In genomic region chr6:86594636-86595035, GRCm38 (mm10) we compare ENCODE assay signal across 8 mouse cellular contexts. TPM values are rescaled to one million over a fixed set of nuclear protein-coding genes. Genes with fewer than 3 reads are reported as not detected.
DNase-seq lines count a peak whose midpoint lies in the region; ATAC-seq and TF ChIP-seq lines count a peak whose summit lies in the region.

No protein-coding gene starts in this region.

- no peak overlapping the region for H3K9ac ChIP-seq in heart, embryonic 12.5 days
- H3K9ac ChIP-seq in intestine, embryonic 15.5 days: 0 out of 2 replicates have a peak overlapping the region, but pooled peaks have one; percentile 8
- H3K9ac ChIP-seq in liver, embryonic 14.5 days (replicated peaks): 0 out of 2 replicates have a peak overlapping the region, but pooled peaks have one; percentile 13

- H3K27ac ChIP-seq in heart, embryonic 12.5 days (ENCODE audit: poor library complexity, severe bottlenecking): no peak overlapping the region
- no peak overlapping the region for H3K27ac ChIP-seq in embryonic facial prominence, embryonic 10.5 days (replicated peaks)
- 0 out of 2 replicates have a peak overlapping the region, but pooled peaks have one; percentile 59 for H3K27ac ChIP-seq in intestine, embryonic 15.5 days
- H3K27ac ChIP-seq in liver, embryonic 14.5 days: no peak overlapping the region

- no peak for TF ChIP-seq CTCF in liver, embryonic 14.5 days (IDR thresholded peaks at IDR 0.05; ENCODE audit: low read depth)

- peaks cover 13% of the 10 kb centered on the region for H3K4me1 ChIP-seq in heart, embryonic 12.5 days (replicated peaks)
- H3K4me1 ChIP-seq in embryonic facial prominence, embryonic 10.5 days: peaks cover 11% of the 10 kb centered on the region
- peaks cover 14% of the 10 kb centered on the region for H3K4me1 ChIP-seq in intestine, embryonic 15.5 days (replicated peaks)
- H3K4me1 ChIP-seq in liver, embryonic 14.5 days (replicated peaks; ENCODE audit: control insufficient read depth in 2 of 2, insufficient read depth in 2 of 2, low read length in 1 of 2): peaks cover 9 to 14% of the 10 kb centered on the region in 2 experiments; a peak in 3 of 4 replicates

- peak overlapping the region; percentile 26 for H3K4me3 ChIP-seq in heart, embryonic 12.5 days
- H3K4me3 ChIP-seq in embryonic facial prominence, embryonic 10.5 days: peak overlapping the region; percentile 46
- H3K4me3 ChIP-seq in intestine, embryonic 15.5 days (replicated peaks): peak overlapping the region; percentile 18; the same call in 1 of the 2 replicates
- H3K4me3 ChIP-seq in liver, embryonic 14.5 days (ENCODE audit: insufficient read depth in 1 of 2, low read depth in 2 of 2, low read length in 2 of 2): peak overlapping the region; percentile 33 to 53

- DNase-seq in heart, adult 8-10 months (ENCODE audit: low spot score): no peak
- peak; percentile 68 for DNase-seq in embryonic facial prominence, embryonic 10.5 days (ENCODE audit: low spot score)
- peak; percentile 56 to 65 (median 63) for DNase-seq in liver, embryonic 14.5 days (ENCODE audit: low read depth in 3 of 3, low spot score in 3 of 3)
- DNase-seq in retina, embryonic 14.5 days (ENCODE audit: low spot score): peak; percentile 53
- DNase-seq in spleen, postnatal 14 days (ENCODE audit: low spot score in 2 of 2): no peak

- no peaks in the 10 kb centered on the region for H3K36me3 ChIP-seq in heart, embryonic 12.5 days
- H3K36me3 ChIP-seq in embryonic facial prominence, embryonic 10.5 days (replicated peaks): no peaks in the 10 kb centered on the region
- no peaks in the 10 kb centered on the region for H3K36me3 ChIP-seq in intestine, embryonic 15.5 days
- no peaks in the 10 kb centered on the region for H3K36me3 ChIP-seq in liver, embryonic 14.5 days (replicated peaks; ENCODE audit: control insufficient read depth, insufficient read depth, low read depth)

- TF ChIP-seq EP300 in liver, embryonic 14.5 days (IDR thresholded peaks at IDR 0.05; ENCODE audit: low read depth): no peak

- peak; percentile 85 for ATAC-seq in heart, embryonic 12.5 days (ENCODE audit: insufficient number of reproducible peaks, low FRiP score)
- peak; percentile 39 for ATAC-seq in intestine, embryonic 15.5 days
- ATAC-seq in liver, embryonic 14.5 days (ENCODE audit: insufficient read depth): peak; percentile 54; the same call in 1 of the 2 replicates
- no peak for ATAC-seq in megakaryocyte progenitor cell, adult 5-6 weeks (replicated peaks; ENCODE audit: poor library complexity)

- WGBS in heart, embryonic 12.5 days: 17% methylated on average over 9 of the region's 9 CpGs
- WGBS in embryonic facial prominence, embryonic 10.5 days: 19% methylated on average over 9 of the region's 9 CpGs
- WGBS in intestine, embryonic 15.5 days: 21% methylated on average over 9 of the region's 9 CpGs
- 16% methylated on average over 9 of the region's 9 CpGs for WGBS in liver, embryonic 14.5 days (ENCODE audit: insufficient replicate concordance)

- H3K9me3 ChIP-seq in heart, embryonic 12.5 days (replicated peaks): peaks cover 3% of the 10 kb centered on the region; the same call in 1 of the 2 replicates
- no peaks in the 10 kb centered on the region for H3K9me3 ChIP-seq in embryonic facial prominence, embryonic 10.5 days
- H3K9me3 ChIP-seq in intestine, embryonic 15.5 days: no peaks in the 10 kb centered on the region
- H3K9me3 ChIP-seq in liver, embryonic 14.5 days (ENCODE audit: control insufficient read depth, low read length): no peaks in the 10 kb centered on the region

- peaks cover 12% of the 10 kb centered on the region for H3K27me3 ChIP-seq in heart, embryonic 12.5 days (replicated peaks)
- H3K27me3 ChIP-seq in embryonic facial prominence, embryonic 10.5 days (replicated peaks; ENCODE audit: low read depth, poor library complexity, severe bottlenecking): no peaks in the 10 kb centered on the region
- no peaks in the 10 kb centered on the region for H3K27me3 ChIP-seq in intestine, embryonic 15.5 days (replicated peaks)
- H3K27me3 ChIP-seq in liver, embryonic 14.5 days (ENCODE audit: control insufficient read depth, insufficient read depth, low read length): no peaks in the 10 kb centered on the region

- peak overlapping the region; percentile 61 for H3K4me2 ChIP-seq in heart, embryonic 12.5 days
- H3K4me2 ChIP-seq in intestine, embryonic 15.5 days (replicated peaks): peak overlapping the region; percentile 43
- H3K4me2 ChIP-seq in liver, embryonic 14.5 days (ENCODE audit: low read depth): peak overlapping the region; percentile 57

RNA-seq across cellular contexts. Expression of gene Asprv1, which starts 33.3 kb away (rescaled TPM):
- 0.10 and 0.12 TPM in 2 replicates for polyA plus RNA-seq in heart, embryonic 12.5 days (2016; fragmentation: Nextera tagmentation; extraction: Ambion mirVana)
- total RNA-seq in heart, adult 8-10 months (2022): not detected
- polyA plus RNA-seq in embryonic facial prominence, embryonic 10.5 days (2016; fragmentation: Nextera tagmentation; extraction: Ambion mirVana): 0.69 and 1.3 TPM in 2 replicates
- polyA plus RNA-seq in intestine, embryonic 15.5 days (2015; fragmentation: Nextera tagmentation; extraction: Ambion mirVana): 0.66 and 1.2 TPM in 2 replicates
- 0.26 and 0.33 TPM in 2 replicates for polyA plus RNA-seq in liver, embryonic 14.5 days (2012; rRNA removed)
- 0.23 and 0.28 TPM in 2 replicates for polyA plus RNA-seq in liver, embryonic 14.5 days (2014; fragmentation: Nextera tagmentation; extraction: Ambion mirVana)
- 1.3 and 1.9 TPM in 2 replicates for total RNA-seq in megakaryocyte progenitor cell, adult 5-6 weeks (2015)
- total RNA-seq in megakaryocyte progenitor cell, adult 5-6 weeks (2017): 0.98 and 1.5 TPM in 2 replicates

Comparison
In these comparisons a context has a peak if more than half of its experiments do, and no peak if none do; other contexts are left out.
1. DNase-seq: peak in embryonic facial prominence, embryonic 10.5 days (single experiment), liver, embryonic 14.5 days (3 of 3) and retina, embryonic 14.5 days (single experiment); none in heart, adult 8-10 months (single experiment) and spleen, postnatal 14 days (0 of 2).
2. Peak in every context shown above with its lines, with median percentiles within 50 percentile points of each other: H3K4me2 ChIP-seq and H3K4me3 ChIP-seq.